Mouse (Mus musculus): Measurements from ENCODE around the gene Rnf31.

Gene Rnf31

GRCm38 (mm10) chr14:55591331-55591891 lies at the start of gene Rnf31:
Gene Rnf31 (plus strand): TSS chr14:55591708.
- DNase-seq: peak; percentile 83

- no peak for DNase-seq
These were observed 49.2 kb upstream of the Rnf31 start for GRCm38 (mm10) chr14:55542268-55542667.

GRCm38 (mm10) chr14:55544334-55544733 lies 47.2 kb upstream of the Rnf31 start:
- no peak for DNase-seq

GRCm38 (mm10) chr14:55550191-55550590 lies 41.3 kb upstream of the Rnf31 start:
- DNase-seq: no peak

DNA sequence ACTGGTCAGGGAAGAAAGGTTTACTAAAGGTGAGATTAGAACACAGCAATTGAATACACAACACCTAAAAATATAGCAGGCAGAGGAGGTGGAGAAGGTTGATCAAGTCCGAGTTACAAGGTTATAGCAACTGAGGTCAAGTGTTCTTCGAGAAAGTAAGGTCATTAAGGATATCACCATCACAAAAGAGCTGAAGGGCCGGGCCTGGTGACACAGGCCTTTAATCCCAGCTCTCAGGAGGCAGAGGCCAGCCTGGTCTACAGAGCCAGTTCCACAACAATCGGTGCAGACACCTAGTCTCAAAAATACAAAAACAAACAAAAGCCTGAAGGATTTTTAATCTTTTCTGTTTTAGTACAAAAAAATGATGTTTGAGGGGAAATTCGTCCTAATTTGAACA lies 40.2 kb upstream of the Rnf31 start:
- DNase-seq: no peak

DNA sequence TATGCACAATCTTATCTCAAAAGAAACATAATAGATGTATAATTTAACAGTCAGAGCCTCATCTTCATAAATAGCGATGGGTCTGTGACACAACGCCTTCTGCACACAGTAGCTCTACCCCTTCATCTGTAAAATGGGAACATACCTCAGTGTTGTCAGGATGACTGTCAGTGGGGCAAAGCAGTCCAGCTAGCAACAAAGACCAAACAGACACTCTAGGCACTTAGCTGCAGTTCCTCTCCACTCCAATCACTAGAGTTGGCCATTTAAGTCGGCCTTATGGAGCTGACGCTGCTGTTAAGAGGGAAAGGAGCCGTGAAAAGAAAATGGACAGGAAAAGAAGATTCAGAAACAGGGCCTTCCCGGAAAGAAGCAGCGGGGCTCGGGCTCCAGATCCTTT lies 39.7 kb upstream of the Rnf31 start:
- DNase-seq: no peak

- DNase-seq: no peak
These were observed 36.9 kb upstream of the Rnf31 start for GRCm38 (mm10) chr14:55554635-55555034.

- no peak for DNase-seq
These were observed 35.7 kb upstream of the Rnf31 start for GRCm38 (mm10) chr14:55555788-55556187.

GRCm38 (mm10) chr14:55557003-55557402 lies 34.5 kb upstream of the Rnf31 start:
- DNase-seq: peak; percentile 81

DNA sequence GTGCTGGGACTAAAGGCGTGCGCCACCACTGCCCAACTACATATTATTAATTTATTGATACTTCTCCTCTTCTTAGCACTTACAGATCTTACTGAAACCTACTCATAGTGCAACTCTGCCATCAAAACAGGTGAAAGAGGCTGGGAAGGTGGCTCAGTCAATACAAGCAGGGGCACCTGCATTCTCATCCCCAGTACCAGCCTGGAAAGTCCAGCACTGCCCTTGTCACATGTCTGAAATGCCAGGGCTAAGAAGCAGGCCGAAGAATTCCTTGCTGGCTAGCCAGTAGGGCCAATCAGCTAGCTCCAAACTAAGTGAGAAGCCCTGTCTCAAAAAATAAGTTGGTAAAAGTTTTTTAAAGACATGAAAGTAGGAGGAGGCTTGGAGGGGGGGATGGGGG lies 33.9 kb upstream of the Rnf31 start:
- no peak for DNase-seq

GRCm38 (mm10) chr14:55558740-55559448 lies 32.6 kb upstream of the Rnf31 start:
- no peak for DNase-seq

DNA sequence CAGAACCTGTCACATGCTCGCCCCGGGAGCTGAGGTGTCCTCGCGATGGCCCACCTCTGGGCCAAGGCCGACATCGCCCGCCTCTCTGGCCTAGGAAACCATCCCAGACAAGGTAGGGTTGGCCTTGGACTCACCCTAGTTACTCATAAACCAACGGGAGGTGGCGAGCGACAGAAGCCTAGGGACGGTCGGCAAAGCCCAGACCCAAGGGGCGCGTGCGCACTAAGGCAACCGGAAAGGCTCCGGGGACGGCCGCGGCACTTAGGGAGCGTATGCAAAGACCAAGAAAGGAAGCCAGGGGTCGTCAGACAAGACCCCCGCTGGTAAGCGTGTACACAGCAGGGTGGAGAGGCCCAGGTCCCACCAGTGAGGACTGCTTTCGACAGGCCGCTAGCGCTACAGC lies 31.7 kb upstream of the Rnf31 start, which contains the start of gene Dcaf11:
TSS of gene Dcaf11 (plus strand) at position 208 of the 403 bp plus-strand sequence.
- DNase-seq: peak; percentile 90

DNA sequence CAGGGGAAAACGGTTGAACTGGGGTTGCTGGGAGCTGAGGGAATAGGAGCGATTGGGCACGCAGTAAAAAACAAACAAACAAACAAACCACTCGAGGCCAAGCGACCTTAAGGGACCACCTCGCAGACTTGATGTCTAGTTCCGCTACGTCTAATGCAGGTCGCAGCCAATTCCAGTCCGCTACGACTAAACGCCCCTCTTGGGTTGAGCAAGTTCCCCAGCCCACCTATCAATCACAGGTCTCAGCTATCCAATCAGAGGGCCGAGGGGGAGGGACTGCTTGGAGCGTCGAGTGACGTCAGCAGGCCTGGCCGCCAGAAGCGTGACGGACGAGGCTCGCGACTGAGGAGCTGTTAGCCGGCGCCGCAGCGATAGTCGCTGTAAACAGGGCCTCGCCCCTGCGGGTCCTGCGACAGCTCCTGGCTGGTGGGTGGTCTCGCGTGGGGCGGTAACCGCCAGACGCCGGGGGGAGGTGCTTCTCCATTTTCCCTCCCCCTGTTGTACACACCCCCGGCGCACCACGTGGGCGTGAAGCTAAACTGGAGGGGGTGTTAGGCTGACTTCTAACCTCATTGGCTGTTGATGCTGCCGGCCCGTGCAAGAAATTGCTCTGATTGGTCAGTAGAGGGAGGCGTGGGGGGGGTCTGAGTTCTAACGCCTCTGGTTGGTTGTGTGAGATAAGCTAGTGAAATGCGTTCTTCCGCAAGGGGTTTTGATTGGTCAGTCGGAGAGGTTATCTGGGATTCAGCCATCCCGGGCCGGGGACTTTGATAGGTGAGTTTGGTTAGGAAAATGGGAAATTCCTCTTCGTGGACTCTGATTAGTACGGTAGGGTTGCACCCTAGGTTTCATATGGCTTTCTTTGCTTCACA lies 31.1 kb upstream of the Rnf31 start, which contains the start of gene A730061H03Rik:
TSS of gene A730061H03Rik (minus strand) at position 205 of the 872 bp plus-strand sequence.
- DNase-seq: peak; percentile 97

DNA sequence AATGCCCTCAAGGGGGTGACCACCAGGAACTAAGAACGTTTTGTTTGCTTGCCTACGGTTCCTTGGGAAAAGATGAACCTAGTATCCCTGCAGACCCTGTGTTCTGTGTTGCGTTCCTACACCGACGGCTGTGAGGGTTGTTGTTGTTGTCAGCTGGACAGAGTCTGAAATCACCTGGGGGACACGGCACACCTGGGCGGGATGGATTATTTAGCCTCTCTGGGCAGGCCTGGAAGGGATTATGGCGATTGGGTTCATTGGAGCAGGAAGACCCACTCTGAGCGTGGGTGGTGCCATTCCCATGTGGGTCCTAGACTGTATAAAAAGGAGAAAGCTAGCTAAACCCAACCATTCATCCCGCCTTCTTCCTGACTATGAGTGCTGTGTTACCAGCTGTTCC lies 29.6 kb upstream of the Rnf31 start:
- no peak for DNase-seq

DNA sequence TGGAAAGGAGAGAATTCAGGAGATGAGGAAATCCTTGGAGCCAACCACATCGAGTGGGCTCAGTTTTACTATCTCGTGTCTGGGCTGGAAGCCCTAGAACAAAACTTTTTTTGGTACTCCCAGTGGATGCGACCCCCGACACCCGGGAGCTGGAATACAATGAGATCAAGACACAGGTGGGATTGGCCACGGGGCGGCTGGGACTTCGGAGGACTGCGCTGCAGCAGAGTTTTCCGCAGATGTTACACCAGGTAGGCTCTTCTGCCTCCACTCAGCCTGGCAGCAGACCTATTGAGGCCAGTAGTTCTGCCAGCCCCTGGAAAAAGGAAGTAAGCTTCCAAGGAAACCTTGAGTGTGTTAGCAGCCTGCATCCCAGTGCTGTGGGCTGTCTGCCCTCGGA lies 28.3 kb upstream of the Rnf31 start:
- DNase-seq: no peak

- no peak for DNase-seq
These were observed 25.8 kb upstream of the Rnf31 start for GRCm38 (mm10) chr14:55565748-55566147.

- no peak for DNase-seq
These were observed 24.0 kb upstream of the Rnf31 start for GRCm38 (mm10) chr14:55567496-55567895.

GRCm38 (mm10) chr14:55570588-55570987 lies 20.9 kb upstream of the Rnf31 start:
- DNase-seq: no peak

DNA sequence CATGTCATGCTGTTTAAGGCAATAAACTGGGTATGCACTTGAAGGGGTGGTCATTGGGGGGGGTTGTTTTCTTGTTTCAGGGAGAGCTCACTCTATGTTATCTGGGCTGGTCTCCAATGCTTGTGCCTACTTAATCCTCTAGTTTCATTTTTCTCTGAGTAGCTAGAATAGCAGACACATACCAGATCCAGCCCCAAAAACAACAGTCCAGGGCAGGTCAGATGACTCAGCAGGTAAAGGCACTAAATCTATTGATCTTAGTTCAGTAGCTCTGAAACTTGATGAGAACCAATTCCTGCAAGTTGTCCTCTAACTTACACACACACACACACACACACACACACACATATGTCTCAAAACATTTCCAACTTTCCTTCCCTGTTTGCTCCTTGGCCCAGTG lies 19.7 kb upstream of the Rnf31 start:
- DNase-seq: no peak

DNA sequence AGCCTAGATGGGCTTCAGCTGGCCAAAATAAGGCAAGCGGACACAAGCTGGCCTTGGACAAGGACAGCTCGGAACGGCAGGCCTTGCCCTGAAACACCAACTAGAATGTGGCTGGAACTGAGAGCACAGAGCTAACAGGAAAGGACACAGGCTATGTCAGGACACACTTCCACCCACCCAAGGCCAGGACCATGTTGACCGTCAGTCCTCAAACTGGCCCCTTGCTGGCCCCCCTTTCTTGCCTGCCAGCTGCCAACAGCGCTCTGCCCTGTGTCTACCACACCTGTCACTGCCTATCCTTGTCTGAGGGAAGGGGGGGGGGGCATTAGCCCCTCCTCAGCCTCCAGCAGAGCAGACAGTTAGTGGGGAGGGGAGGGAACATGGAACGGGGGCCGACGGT lies 16.2 kb upstream of the Rnf31 start, which contains the start of gene Fitm1:
TSS of gene Fitm1 (plus strand) at position 316 of the 400 bp plus-strand sequence.
- DNase-seq: no peak

DNA sequence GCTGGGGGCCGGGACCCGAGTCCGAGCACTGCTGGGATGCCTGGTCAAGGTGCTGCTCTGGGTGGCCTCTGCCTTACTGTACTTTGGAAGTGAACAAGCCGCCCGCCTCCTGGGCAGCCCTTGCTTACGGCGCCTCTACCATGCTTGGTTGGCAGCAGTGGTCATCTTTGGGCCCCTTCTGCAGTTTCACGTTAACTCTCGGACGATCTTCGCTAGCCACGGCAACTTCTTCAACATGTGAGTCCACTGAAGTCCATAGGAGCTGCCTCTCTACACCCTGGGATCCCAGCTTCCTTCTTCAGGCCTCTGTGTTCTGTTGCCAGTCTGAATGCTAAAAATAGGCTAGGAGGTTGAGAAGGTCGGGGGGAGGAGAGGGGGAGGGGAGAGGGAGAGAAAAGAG lies 15.8 kb upstream of the Rnf31 start:
- no peak for DNase-seq

GRCm38 (mm10) chr14:55576376-55576775 lies 15.1 kb upstream of the Rnf31 start:
- no peak for DNase-seq

GRCm38 (mm10) chr14:55577871-55578667 lies 13.4 kb upstream of the Rnf31 start, which contains the start of gene Psme1:
Gene Psme1 (plus strand): TSS chr14:55578123.
- DNase-seq: peak; percentile 88
